Mouse (Mus musculus) testis, adult 2 months (tissue): Measurements from ENCODE around the gene Atp6v0c. TPM values are rescaled to one million over a fixed set of nuclear protein-coding genes. Genes with fewer than 3 reads are reported as not detected.
A peak's percentile ranks its signal among the peaks of the same experiment; 100 is the strongest.

ENCODE experiments used
- H3K27ac ChIP-seq: fragments of 200-500 bp; 2 replicates; pipeline ENCODE4 v1.5.1; 2012; ENCODE audit warnings: low read depth, low read length; ENCODE audit not compliant: control insufficient read depth, insufficient read depth
- H3K27me3 ChIP-seq: fragments of 200-500 bp; 2 replicates; pipeline ENCODE4 v1.6.1; 2012; ENCODE audit warnings: mild to moderate bottlenecking, low read length, moderate library complexity; ENCODE audit not compliant: control insufficient read depth, insufficient read depth
- H3K36me3 ChIP-seq: fragments of 200-500 bp; 2 replicates; pipeline ENCODE4 v1.6.1; 2012; ENCODE audit warnings: mild to moderate bottlenecking, low read length; ENCODE audit not compliant: control insufficient read depth, insufficient read depth
- H3K4me1 ChIP-seq: fragments of 200-500 bp; 2 replicates; pipeline ENCODE4 v1.6.1; 2012; ENCODE audit warnings: low read length; ENCODE audit not compliant: control insufficient read depth, insufficient read depth
- H3K4me3 ChIP-seq: fragments of 200-500 bp; 2 replicates; pipeline ENCODE4 v1.5.1; 2012; ENCODE audit warnings: low read depth, mild to moderate bottlenecking, low read length, moderate library complexity, mixed read lengths; ENCODE audit not compliant: control insufficient read depth
- CTCF ChIP-seq: fragments of 200-500 bp; IDR thresholded peaks from 2 replicates; pipeline ENCODE4 v1.5.1; 2012; ENCODE audit warnings: low read depth, mild to moderate bottlenecking, inconsistent platforms, low read length, moderate library complexity; ENCODE audit not compliant: control insufficient read depth, insufficient read depth, insufficient replicate concordance
- POLR2A ChIP-seq: fragments of 200-500 bp; IDR thresholded peaks from 2 replicates; pipeline ENCODE4 v1.6.1; 2012; ENCODE audit warnings: low read depth, mild to moderate bottlenecking, inconsistent platforms, low read length, moderate library complexity; ENCODE audit not compliant: control insufficient read depth
- polyA plus RNA-seq: library from polyadenylated mRNA; depleted of rRNA; stranded (reverse); fragments of >200 nt; gene quantifications from 2 replicates; pipeline ENCODE4 v1.2.3, GENCODE M21; 2012

Atp6v0c gene
- polyA plus RNA-seq, 1 experiment = 345 TPM

DNA sequence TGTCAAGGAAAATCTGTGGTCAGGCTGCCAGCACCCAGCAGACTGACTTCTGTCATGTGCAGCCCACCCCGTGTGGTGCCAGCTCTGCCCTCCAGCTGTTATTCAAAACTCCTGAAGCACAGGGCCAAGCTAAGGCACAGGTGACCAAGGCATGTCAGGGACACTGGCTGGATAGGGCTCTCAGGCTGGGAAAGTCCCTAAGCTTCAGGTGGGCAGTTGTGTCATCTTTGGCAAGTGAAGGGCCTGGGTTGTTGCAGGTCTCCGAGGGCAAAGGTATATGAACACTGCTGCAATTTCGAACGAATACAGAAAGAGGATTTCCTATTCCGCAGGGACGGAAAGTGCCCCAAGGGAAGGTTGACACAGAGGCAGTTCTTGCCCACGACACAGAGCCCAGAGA lies 35.3 kb upstream of the Atp6v0c start:
- peak overlapping the region; percentile 15; the same call in 1 of the 2 replicates for H3K27ac ChIP-seq
- H3K27me3 ChIP-seq = no peaks in the 10 kb centered on the region
- H3K36me3 ChIP-seq = no peaks in the 10 kb centered on the region
- H3K4me1 ChIP-seq = peaks cover 47% of the 10 kb centered on the region
- H3K4me3 ChIP-seq = peak overlapping the region; percentile 84
- TF ChIP-seq CTCF (no peak), POLR2A (peak; percentile 1; the same call in 1 of the 2 replicates)

- no peak overlapping the region for H3K27ac ChIP-seq
- peaks cover 40% of the 10 kb centered on the region for H3K4me1 ChIP-seq
- TF ChIP-seq POLR2A (no peak), CTCF (no peak)
- H3K27me3 ChIP-seq = no peaks in the 10 kb centered on the region
- no peak overlapping the region for H3K4me3 ChIP-seq
- H3K36me3 ChIP-seq = no peaks in the 10 kb centered on the region
These were observed 34.4 kb upstream of the Atp6v0c start for GRCm38 (mm10) chr17:24203611-24204534.

- Histone ChIP-seq H3K4me1 (peaks cover 32% of the 10 kb centered on the region), H3K27ac (no peak overlapping the region), H3K27me3 (no peaks in the 10 kb centered on the region), H3K36me3 (no peaks in the 10 kb centered on the region), H3K4me3 (no peak overlapping the region)
- TF ChIP-seq POLR2A (no peak), CTCF (no peak)
These were observed 33.6 kb upstream of the Atp6v0c start for GRCm38 (mm10) chr17:24203068-24203467.

- Histone ChIP-seq H3K27ac (no peak overlapping the region), H3K27me3 (no peaks in the 10 kb centered on the region), H3K4me3 (no peak overlapping the region), H3K4me1 (peaks cover 12% of the 10 kb centered on the region), H3K36me3 (no peaks in the 10 kb centered on the region)
- TF ChIP-seq CTCF = no peak
- no peak for TF ChIP-seq POLR2A
These were observed 31.6 kb upstream of the Atp6v0c start for GRCm38 (mm10) chr17:24201092-24201491.

DNA sequence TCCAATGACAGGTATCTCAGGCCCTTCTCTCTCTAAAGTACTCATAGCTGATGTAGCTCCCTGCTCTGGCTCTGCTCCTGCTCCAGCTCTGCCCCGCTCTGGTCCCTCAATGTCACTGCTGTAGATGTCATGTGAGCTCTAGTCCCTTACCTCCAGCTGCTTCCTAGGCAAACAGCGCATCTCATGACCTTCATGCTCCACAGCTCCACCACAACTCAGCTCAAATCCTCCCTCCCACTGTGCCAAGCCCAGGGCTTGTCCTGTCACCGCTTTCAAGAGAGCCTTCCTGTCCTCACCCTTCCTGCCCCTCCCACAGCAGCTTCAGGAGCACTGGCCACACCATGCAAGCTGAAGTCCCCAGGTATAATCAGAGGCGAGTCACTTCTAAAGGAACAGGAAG lies 30.2 kb upstream of the Atp6v0c start:
- Histone ChIP-seq H3K4me1 (peaks cover 5% of the 10 kb centered on the region), H3K27me3 (no peaks in the 10 kb centered on the region)
- no peak for TF ChIP-seq CTCF

DNA sequence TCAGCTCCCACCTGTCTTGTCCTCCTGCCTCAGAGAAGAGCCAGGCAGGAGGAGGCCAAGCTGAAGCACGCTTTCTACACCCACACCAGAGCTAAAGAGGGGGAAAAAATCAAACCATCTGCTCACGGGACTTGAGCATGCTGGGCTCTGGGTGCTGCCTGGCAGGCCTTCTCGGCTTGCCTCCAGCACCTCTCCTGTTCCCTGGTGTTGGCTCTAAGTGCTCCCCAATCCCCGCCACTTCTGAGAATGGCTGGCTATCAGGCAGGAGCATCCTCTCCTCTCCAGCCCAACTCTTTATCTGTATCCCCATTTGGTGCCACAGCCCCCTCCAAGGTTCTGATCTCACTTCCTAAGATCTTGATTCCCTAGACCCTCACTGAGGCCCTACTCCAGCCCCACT lies 29.8 kb upstream of the Atp6v0c start:
- no peaks in the 10 kb centered on the region for H3K27me3 ChIP-seq
- H3K36me3 ChIP-seq = no peaks in the 10 kb centered on the region
- TF ChIP-seq CTCF (no peak), POLR2A (no peak)
- no peaks in the 10 kb centered on the region; the same call in 1 of the 2 replicates for H3K4me1 ChIP-seq
- no peak overlapping the region for H3K4me3 ChIP-seq
- no peak overlapping the region for H3K27ac ChIP-seq

More for the DNA sequence above, 30.2 kb upstream of the Atp6v0c start:
- H3K27ac ChIP-seq = no peak overlapping the region
- no peak overlapping the region for H3K4me3 ChIP-seq
- no peaks in the 10 kb centered on the region for H3K36me3 ChIP-seq

DNA sequence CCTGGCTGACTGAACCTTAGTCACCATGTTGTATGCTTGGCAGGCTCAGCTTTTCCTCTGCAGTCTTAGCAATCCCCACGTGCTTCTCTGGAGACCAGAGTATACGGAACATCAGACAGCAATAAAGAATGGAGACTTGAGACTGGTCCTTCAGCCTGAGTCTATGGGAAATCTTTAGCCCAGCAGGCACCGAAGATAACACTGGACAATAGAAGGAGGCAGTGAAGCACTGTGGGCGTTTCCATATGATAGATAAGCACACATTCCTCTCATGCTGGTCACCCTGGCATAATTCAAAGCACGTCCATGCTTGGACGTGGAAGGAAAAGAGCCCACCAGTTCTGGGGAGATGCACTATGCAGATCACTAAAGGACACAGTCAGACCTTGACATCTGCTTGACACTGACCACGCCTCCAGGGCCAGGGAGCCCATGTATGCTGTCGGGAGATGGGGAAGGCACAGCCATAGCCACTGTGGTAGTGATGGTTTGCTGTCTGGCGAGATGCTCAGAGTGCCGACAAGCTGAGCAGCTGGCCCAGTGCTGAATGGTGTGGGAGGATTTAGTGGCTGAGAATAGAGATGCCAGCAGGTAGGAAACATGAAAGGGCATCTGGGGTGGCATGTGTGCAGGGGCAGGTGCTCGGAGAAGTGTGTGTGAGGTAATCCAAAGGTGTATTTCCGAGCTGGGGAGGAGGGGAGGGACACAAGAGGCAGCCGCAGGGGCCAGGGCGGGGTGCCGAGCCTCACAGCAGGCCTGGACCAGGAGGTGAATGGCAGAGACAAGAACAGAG lies 27.7 kb upstream of the Atp6v0c start:
- no peak overlapping the region for H3K4me3 ChIP-seq
- H3K27me3 ChIP-seq = no peaks in the 10 kb centered on the region
- no peaks in the 10 kb centered on the region for H3K4me1 ChIP-seq
- no peak for TF ChIP-seq CTCF
- no peak for TF ChIP-seq POLR2A
- no peaks in the 10 kb centered on the region for H3K36me3 ChIP-seq
- no peak overlapping the region for H3K27ac ChIP-seq
